Mouse (Mus musculus) megakaryocyte, embryonic 14.5 days (primary cell): ENCODE results near the gene Nfix. TPM values are rescaled to one million over a fixed set of nuclear protein-coding genes. Genes with fewer than 3 reads are reported as not detected.

Experiments used
- H3K27me3 ChIP-seq: replicated peaks from 2 replicates; pipeline ENCODE3; 2012; ENCODE audit warnings: inconsistent platforms
- H3K36me3 ChIP-seq: replicated peaks from 2 replicates; pipeline ENCODE3; 2012; ENCODE audit warnings: low read length, inconsistent platforms, mixed read lengths
- H3K4me1 ChIP-seq: 2 replicates; pipeline ENCODE4 v1.6.1; 2012; ENCODE audit warnings: inconsistent platforms
- H3K4me3 ChIP-seq: replicated peaks from 2 replicates; pipeline ENCODE3; 2012; ENCODE audit warnings: moderate library complexity, mild to moderate bottlenecking, inconsistent platforms
- H3K9me3 ChIP-seq: 2 replicates; pipeline ENCODE4 v1.6.1; 2012; ENCODE audit warnings: inconsistent platforms
- FLI1 ChIP-seq: IDR thresholded peaks from 2 replicates; pipeline ENCODE4 v1.6.1; 2012; ENCODE audit warnings: low read length, inconsistent platforms, mixed read lengths
- GATA1 ChIP-seq: IDR thresholded peaks from 3 replicates; pipeline ENCODE4 v1.6.1; 2012; ENCODE audit warnings: mixed read lengths, low read length, inconsistent platforms, borderline replicate concordance
- polyA plus RNA-seq: library from polyadenylated mRNA; stranded (reverse); fragments of >175 nt; gene quantifications from 2 replicates; pipeline ENCODE4 v1.2.3, GENCODE M21; 2012; ENCODE audit warnings: low replicate concordance; ENCODE audit not compliant: insufficient read depth

Gene Nfix
- polyA plus RNA-seq, 1 experiment = 18.4 TPM

DNA sequence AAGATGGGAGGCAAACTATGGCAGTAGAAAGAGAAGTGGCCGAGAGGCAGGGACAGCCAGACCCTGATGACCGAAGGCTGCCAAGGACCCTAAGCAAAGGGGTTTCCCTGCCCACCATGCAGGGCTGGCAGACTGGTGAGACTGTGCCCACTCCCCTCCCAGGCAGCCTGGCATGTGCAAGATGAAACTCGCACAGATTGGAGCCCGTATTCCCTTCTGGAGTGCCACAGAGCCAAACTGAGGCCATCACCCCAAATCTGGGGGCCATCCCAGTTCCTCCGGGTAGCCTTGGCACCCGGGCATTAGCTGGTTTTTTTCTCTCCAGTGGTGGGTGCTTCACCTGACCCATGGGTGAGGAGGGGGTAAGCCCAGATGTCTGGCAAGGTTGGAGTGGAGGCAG is 2.2 kb downstream of the Nfix start:
- Histone ChIP-seq H3K36me3 (peaks cover 8% of the 10 kb centered on the region), H3K4me1 (peaks cover 54% of the 10 kb centered on the region), H3K4me3 (no peak overlapping the region), H3K27me3 (peaks cover 81% of the 10 kb centered on the region), H3K9me3 (no peaks in the 10 kb centered on the region)
- TF ChIP-seq FLI1 = no peak
- TF ChIP-seq GATA1 = no peak

GRCm38 (mm10) chr8:84797256-84797797 is 2.8 kb downstream of the Nfix start:
- Histone ChIP-seq H3K4me1 (peaks cover 59% of the 10 kb centered on the region), H3K27me3 (peaks cover 80% of the 10 kb centered on the region), H3K9me3 (no peaks in the 10 kb centered on the region), H3K4me3 (no peak overlapping the region), H3K36me3 (peaks cover 8% of the 10 kb centered on the region)
- TF ChIP-seq FLI1 (no peak), GATA1 (no peak)

GRCm38 (mm10) chr8:84794486-84794885 is 5.7 kb downstream of the Nfix start:
- no peak for TF ChIP-seq FLI1
- TF ChIP-seq GATA1 = no peak
- Histone ChIP-seq H3K4me1 (peaks cover 62% of the 10 kb centered on the region), H3K4me3 (no peak overlapping the region), H3K27me3 (peaks cover 72% of the 10 kb centered on the region), H3K36me3 (peaks cover 8% of the 10 kb centered on the region), H3K9me3 (no peaks in the 10 kb centered on the region)

DNA sequence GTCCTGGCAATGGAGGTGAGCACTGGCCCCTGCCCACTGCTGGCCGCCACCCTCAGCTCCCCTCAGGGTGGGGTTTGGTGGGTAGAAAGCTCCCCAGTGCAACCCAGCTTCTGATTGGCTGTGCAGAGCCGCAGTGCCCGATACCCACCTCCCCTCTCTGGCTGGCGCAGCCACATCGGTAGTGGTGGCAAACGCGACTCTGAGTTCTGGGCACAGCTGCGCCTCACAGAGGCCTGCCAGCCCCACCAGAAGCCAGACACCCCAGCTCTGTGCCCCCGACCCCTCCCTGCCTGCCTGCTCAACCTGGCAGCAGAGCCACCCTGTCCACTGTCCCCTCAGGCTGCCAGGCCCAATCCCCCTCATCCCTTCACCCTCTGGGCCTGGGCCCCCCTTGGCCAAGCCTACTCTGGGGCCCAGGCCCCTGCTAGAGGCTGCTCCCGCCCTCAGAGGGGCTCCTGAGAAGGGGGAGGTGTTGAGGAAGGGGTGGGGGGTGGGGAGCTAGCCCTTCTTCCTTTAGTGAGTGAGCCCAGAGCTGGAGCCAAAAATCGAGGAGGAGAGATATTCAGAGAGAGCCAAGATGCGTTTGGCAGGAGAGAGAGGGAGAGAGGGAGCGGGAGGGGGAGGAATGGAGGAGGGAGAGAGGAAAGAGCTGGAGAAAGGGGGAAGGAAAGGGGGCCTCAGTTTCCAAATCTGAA is 6.2 kb downstream of the Nfix start:
- H3K27me3 ChIP-seq = peaks cover 72% of the 10 kb centered on the region
- H3K36me3 ChIP-seq = peaks cover 8% of the 10 kb centered on the region
- no peak overlapping the region for H3K4me3 ChIP-seq
- H3K4me1 ChIP-seq = peaks cover 64% of the 10 kb centered on the region
- H3K9me3 ChIP-seq = no peaks in the 10 kb centered on the region
- TF ChIP-seq GATA1 = no peak
- TF ChIP-seq FLI1 = no peak

GRCm38 (mm10) chr8:84793134-84793533 is 7.0 kb downstream of the Nfix start:
- no peak overlapping the region for H3K4me3 ChIP-seq
- peaks cover 72% of the 10 kb centered on the region for H3K27me3 ChIP-seq
- H3K36me3 ChIP-seq = peaks cover 8% of the 10 kb centered on the region
- TF ChIP-seq FLI1 (no peak), GATA1 (no peak)
- H3K9me3 ChIP-seq = no peaks in the 10 kb centered on the region
- peaks cover 61% of the 10 kb centered on the region for H3K4me1 ChIP-seq

DNA sequence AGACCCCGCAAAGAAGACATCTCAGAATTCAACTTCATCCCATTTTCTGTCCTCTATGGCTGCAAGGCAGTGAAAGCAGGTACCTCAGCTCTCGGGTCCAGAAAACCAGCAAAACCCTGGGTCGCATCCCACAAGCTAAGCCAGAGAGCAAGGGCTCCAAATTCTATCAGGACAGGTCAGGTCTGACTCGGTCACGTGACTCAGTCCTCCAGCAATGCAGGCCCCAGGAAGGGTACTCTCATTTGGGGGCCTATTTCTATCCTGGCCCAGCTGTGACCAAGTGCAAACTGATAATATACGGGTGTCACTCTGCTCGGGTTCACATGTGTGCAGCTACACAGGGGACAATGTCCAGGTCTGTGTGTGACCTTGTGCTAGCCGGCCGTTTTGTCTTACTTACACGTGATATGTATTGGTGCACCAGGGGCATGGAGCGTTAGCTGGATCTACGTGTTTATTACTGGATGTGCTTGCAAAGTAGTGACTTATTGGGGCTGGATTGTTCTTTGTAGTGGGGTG is 7.7 kb downstream of the Nfix start:
- Histone ChIP-seq H3K4me3 (no peak overlapping the region), H3K9me3 (no peaks in the 10 kb centered on the region), H3K36me3 (peaks cover 8% of the 10 kb centered on the region), H3K4me1 (peaks cover 64% of the 10 kb centered on the region), H3K27me3 (peaks cover 74% of the 10 kb centered on the region)
- TF ChIP-seq GATA1 = no peak
- no peak for TF ChIP-seq FLI1

DNA sequence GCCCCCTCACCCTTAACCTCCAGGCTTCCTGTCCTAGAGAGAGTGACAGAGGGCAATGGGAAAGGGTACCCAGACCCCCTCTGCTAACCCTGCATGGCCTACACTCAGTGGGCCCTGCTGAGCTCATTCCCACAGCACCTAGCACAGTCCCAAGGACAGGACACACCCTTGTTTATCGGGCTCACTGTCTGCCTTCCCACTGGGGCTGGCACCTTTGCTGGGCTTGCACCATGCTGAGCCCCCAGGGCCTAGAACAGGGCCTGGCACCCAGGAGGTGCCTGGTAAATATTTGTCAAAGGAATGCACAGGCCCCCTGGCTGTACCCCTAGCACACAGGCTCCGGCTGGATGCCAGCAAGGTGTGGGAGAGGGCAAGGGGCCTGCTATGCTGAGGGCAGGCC is 9.6 kb downstream of the Nfix start:
- H3K4me3 ChIP-seq = no peak overlapping the region
- H3K27me3 ChIP-seq = peaks cover 74% of the 10 kb centered on the region
- no peaks in the 10 kb centered on the region for H3K9me3 ChIP-seq
- H3K4me1 ChIP-seq = peaks cover 59% of the 10 kb centered on the region
- TF ChIP-seq GATA1 (no peak), FLI1 (no peak)
- peaks cover 6% of the 10 kb centered on the region for H3K36me3 ChIP-seq

DNA sequence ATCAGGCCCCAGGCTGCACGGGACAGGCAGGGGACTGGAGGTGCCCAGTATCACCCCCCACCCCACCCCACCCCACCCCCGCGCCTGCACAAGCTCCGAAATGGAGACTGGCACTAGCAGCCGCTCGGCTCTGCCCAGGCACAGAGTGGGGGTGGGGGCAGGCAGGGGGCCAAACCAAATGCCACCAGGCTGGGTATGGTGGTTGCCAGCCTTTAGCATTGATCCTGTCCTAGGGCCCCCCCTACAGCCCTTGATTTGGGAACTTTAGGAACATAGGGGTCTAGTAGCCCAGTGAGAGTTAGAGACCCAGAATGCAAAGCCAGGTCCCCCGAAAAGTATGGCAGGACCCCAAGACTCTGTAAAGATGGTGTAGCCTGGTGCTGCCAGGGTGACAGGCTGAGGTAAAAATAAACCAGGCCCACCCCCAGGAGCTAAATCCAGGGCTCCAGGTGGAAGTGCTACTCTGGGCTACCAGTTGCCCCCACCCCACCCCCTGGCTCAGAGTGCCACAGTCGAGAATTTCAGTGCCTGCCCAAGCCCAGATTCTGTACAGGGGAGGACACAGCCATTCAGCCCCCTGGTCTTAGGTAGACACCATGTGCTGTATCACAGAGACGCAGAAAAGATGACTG is 10.2 kb downstream of the Nfix start:
- no peak for TF ChIP-seq GATA1
- Histone ChIP-seq H3K9me3 (peaks cover 2% of the 10 kb centered on the region), H3K4me1 (peaks cover 57% of the 10 kb centered on the region), H3K36me3 (peaks cover 6% of the 10 kb centered on the region), H3K4me3 (no peak overlapping the region), H3K27me3 (peaks cover 75% of the 10 kb centered on the region)

GRCm38 (mm10) chr8:84789345-84789744 is 10.8 kb downstream of the Nfix start:
- no peak for TF ChIP-seq GATA1
- no peak for TF ChIP-seq FLI1
- peaks cover 6% of the 10 kb centered on the region for H3K36me3 ChIP-seq
- no peak overlapping the region for H3K4me3 ChIP-seq
- peaks cover 8% of the 10 kb centered on the region for H3K9me3 ChIP-seq
- H3K27me3 ChIP-seq = peaks cover 75% of the 10 kb centered on the region
- H3K4me1 ChIP-seq = peaks cover 57% of the 10 kb centered on the region

GRCm38 (mm10) chr8:84788896-84789295 is 11.2 kb downstream of the Nfix start:
- Histone ChIP-seq H3K9me3 (peaks cover 10% of the 10 kb centered on the region), H3K27me3 (peaks cover 78% of the 10 kb centered on the region), H3K4me1 (peaks cover 55% of the 10 kb centered on the region), H3K36me3 (peaks cover 6% of the 10 kb centered on the region), H3K4me3 (no peak overlapping the region)
- TF ChIP-seq GATA1 = no peak
- TF ChIP-seq FLI1 = no peak
